Mouse (Mus musculus): ENCODE results near the gene Has3. TPM values are rescaled to one million over a fixed set of nuclear protein-coding genes. Genes with fewer than 3 reads are reported as not detected.
A peak's percentile ranks its signal among the peaks of the same experiment; 100 is the strongest.

Gene Has3
- polyA plus RNA-seq, 1 experiment from 2014 or later = 0.09 TPM

DNA sequence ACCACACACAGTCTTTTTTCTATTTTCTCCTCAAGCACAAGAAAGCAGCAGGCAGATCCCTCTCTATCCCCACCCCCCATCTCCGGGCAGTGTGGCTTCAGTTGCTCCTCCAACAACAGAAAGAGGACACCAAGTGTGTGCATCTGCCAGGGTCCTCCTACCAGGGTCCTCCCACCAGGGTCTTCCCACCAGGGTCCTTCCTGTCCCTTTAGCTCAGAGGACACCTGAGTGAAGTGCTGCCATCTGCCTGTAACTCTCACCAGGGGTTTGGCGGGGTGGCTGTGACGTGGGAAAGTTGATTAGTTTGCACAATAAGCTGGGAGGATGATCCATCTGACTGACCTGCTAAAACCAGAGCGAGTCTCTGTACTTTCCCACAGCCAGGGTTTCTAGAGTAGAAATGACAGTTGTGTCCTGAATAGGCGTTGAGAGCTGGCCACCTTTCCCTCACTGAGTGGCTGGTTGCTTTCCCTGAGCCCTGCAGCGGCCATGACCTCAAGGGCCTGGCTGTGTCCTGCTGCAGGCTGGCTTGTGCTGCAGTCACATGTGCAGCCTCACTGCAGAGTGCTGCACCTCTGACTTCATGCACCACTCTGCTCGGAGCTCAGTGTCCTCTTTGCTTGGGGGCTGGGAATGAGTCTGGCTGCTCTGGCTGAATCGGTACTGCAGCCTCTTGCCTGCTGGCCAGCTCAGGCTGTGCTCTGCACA lies 15.4 kb upstream of the Has3 start:
- H3K36me3 ChIP-seq (ENCODE audit: control insufficient read depth, insufficient read depth, low read length) = no peaks in the 10 kb centered on the region
- no peaks in the 10 kb centered on the region for H3K4me1 ChIP-seq (ENCODE audit: control insufficient read depth, insufficient read depth, low read length)
- no peak for ATAC-seq
- no peak overlapping the region for H3K4me3 ChIP-seq (ENCODE audit: low read length)
- H3K27me3 ChIP-seq (replicated peaks; ENCODE audit: control insufficient read depth, insufficient read depth, low read length) = no peaks in the 10 kb centered on the region
- H3K27ac ChIP-seq (ENCODE audit: low read length) = no peak overlapping the region
- 43% methylated on average over 8 of the region's 8 CpGs for WGBS
- H3K4me2 ChIP-seq (ENCODE audit: low read depth, low read length) = no peak overlapping the region
- H3K9me3 ChIP-seq (ENCODE audit: control insufficient read depth, low read length) = no peaks in the 10 kb centered on the region
- no peak overlapping the region for H3K9ac ChIP-seq (ENCODE audit: low read depth, low read length)

DNA sequence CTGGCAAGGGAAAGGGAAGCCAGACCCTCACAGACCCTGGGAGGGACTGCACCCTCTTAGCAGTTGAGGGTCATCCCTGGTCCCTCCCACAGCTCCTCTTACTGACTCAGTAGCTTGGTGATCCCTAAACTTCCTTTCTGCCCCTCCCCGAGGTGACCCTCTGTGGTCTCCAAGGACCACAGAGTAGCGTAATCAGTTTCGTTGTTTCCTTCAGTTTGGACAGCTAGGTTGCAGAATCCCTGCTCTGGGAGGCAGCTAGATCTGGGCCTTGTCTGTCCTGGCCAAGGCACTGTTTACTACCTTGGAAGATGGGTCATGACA lies 14.8 kb upstream of the Has3 start:
- H3K27ac ChIP-seq (ENCODE audit: low read length) = no peak overlapping the region
- no peak for ATAC-seq

GRCm38 (mm10) chr8:106862845-106863244 lies 7.2 kb upstream of the Has3 start:
- H3K4me3 ChIP-seq (ENCODE audit: low read length) = no peak overlapping the region
- H3K27ac ChIP-seq (ENCODE audit: low read length) = no peak overlapping the region
- WGBS = 71% methylated on average over 10 of the region's 10 CpGs
- H3K4me2 ChIP-seq (ENCODE audit: low read depth, low read length) = no peak overlapping the region
- H3K27me3 ChIP-seq (replicated peaks; ENCODE audit: control insufficient read depth, insufficient read depth, low read length) = no peaks in the 10 kb centered on the region
- no peaks in the 10 kb centered on the region for H3K9me3 ChIP-seq (ENCODE audit: control insufficient read depth, low read length)
- ATAC-seq = peak; percentile 55
- no peaks in the 10 kb centered on the region for H3K36me3 ChIP-seq (ENCODE audit: control insufficient read depth, insufficient read depth, low read length)
- no peak overlapping the region for H3K9ac ChIP-seq (ENCODE audit: low read depth, low read length)
- no peaks in the 10 kb centered on the region for H3K4me1 ChIP-seq (ENCODE audit: control insufficient read depth, insufficient read depth, low read length)

More for the DNA sequence above, 14.8 kb upstream of the Has3 start:
- H3K9me3 ChIP-seq (ENCODE audit: control insufficient read depth, low read length) = no peaks in the 10 kb centered on the region
- no peak overlapping the region for H3K4me2 ChIP-seq (ENCODE audit: low read depth, low read length)
- H3K9ac ChIP-seq (ENCODE audit: low read depth, low read length) = no peak overlapping the region
- H3K4me1 ChIP-seq (ENCODE audit: control insufficient read depth, insufficient read depth, low read length) = no peaks in the 10 kb centered on the region
- no peak overlapping the region for H3K4me3 ChIP-seq (ENCODE audit: low read length)
- H3K36me3 ChIP-seq (ENCODE audit: control insufficient read depth, insufficient read depth, low read length) = no peaks in the 10 kb centered on the region
- whole genome bisulfite sequencing = 57% methylated on average over 3 of the region's 3 CpGs
- H3K27me3 ChIP-seq (replicated peaks; ENCODE audit: control insufficient read depth, insufficient read depth, low read length) = no peaks in the 10 kb centered on the region

DNA sequence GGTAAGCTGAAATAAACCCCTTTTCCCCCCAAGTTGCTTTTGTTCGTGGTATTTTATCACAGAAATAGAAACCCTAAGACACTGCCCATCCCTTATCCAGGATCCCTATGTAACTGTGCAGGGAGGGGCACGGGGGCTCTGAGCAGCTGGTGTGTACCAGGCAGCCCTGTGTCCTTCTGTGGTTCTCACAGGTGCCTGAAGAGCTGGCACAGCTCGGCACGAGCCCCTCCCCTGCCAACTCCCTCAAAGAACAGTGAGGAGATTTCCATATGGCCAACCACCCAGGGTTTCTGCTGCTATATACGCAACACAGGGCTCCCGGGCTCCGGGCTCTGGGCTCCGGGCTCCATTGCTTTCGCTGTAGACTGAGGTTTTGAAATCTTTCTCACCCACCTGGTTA lies 4.7 kb upstream of the Has3 start:
- no peak overlapping the region for H3K4me3 ChIP-seq (ENCODE audit: low read length)
- H3K9me3 ChIP-seq (ENCODE audit: control insufficient read depth, low read length) = no peaks in the 10 kb centered on the region
- WGBS = 81% methylated on average over 9 of the region's 9 CpGs
- no peaks in the 10 kb centered on the region for H3K36me3 ChIP-seq (ENCODE audit: control insufficient read depth, insufficient read depth, low read length)
- ATAC-seq = no peak
- no peak overlapping the region for H3K9ac ChIP-seq (ENCODE audit: low read depth, low read length)
- H3K27me3 ChIP-seq (replicated peaks; ENCODE audit: control insufficient read depth, insufficient read depth, low read length) = no peaks in the 10 kb centered on the region; the same call in 1 of the 2 replicates
- H3K4me2 ChIP-seq (ENCODE audit: low read depth, low read length) = no peak overlapping the region
- H3K27ac ChIP-seq (ENCODE audit: low read length) = no peak overlapping the region
- H3K4me1 ChIP-seq (ENCODE audit: control insufficient read depth, insufficient read depth, low read length) = peaks cover 8% of the 10 kb centered on the region; the same call in 1 of the 2 replicates

DNA sequence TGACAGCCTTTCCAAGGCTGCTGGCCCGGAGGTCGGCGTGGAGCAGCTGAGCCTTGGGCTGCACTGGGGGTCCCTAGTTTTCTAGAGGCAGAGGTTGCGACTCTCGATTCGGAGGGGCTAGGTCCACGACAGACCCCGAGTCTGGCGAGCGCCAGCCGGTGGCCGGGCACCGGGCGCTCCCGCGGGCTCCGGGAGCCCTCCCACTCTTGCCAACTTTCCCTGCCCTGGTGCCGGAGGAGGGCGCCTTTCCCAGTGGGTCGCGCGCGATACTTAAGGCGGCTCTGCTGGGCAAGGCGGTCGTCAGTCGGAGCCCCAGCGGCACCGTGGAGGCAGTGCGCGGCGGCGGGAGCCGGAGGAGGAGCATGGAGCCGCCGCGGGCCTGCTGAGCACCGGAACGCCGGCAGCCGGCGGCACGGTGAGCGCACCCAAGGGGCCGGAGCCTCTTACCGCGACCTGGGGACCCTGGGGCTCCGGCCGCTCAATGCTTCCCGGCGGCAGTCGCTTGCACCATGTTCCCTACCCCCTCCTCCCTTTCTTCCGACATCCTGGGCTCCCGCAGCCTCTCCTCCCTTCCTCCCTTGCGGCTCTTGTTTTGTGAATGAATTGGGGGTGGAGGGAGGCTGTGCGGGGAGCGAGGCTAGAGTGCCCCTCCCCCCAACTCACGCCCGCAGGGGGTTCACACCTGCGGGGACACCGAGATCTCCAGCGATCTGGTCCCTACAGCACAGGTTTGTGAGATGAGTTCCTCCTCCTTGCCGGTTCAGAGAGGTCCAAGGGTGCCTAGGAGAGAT lies 690 bp downstream of the Has3 start:
- Histone ChIP-seq H3K4me2 (ENCODE audit: low read depth, low read length) (peak overlapping the region; percentile 96), H3K27me3 (replicated peaks; ENCODE audit: control insufficient read depth, insufficient read depth, low read length) (peaks cover 15% of the 10 kb centered on the region), H3K27ac (ENCODE audit: low read length) (no peak overlapping the region), H3K4me3 (ENCODE audit: low read length) (peak overlapping the region; percentile 63), H3K4me1 (ENCODE audit: control insufficient read depth, insufficient read depth, low read length) (peaks cover 32% of the 10 kb centered on the region), H3K36me3 (ENCODE audit: control insufficient read depth, insufficient read depth, low read length) (no peaks in the 10 kb centered on the region), H3K9ac (ENCODE audit: low read depth, low read length) (peak overlapping the region; percentile 66), H3K9me3 (ENCODE audit: control insufficient read depth, low read length) (no peaks in the 10 kb centered on the region)
- peak; percentile 61 for ATAC-seq
- under 1% methylated on average over 61 of the region's 63 CpGs for WGBS

DNA sequence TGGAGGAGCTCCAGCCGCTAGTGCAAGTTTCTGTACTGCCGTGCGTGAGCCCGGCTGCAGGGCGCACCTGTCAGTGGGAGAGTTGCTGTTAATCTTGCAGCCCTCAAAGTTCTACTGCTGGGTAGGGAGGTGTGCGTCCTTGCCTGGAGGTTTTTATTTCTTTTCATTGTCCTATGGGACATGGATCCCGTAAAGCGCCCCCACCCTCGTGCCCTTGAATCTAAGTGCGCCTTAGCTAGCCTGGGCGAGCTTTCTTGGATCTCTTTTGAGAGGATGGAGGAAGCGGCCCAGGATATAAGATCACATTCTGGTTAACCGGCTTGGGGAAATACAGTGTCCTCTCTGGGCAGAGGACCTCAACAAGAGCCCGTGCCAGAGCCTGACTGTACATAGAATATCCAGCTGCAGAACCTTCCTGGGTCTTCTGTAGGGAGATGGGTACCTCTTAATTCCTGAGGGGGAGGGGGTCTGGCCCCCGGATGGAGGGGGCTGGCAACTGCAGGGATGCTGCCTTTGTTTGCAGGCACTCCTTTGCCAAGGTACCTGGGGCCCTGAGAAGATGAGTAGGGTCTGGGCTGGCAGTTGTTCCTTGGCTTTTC lies 1.4 kb downstream of the Has3 start:
- H3K9me3 ChIP-seq (ENCODE audit: control insufficient read depth, low read length) = no peaks in the 10 kb centered on the region
- ATAC-seq = peak; percentile 24
- H3K27ac ChIP-seq (ENCODE audit: low read length) = no peak overlapping the region
- peaks cover 15% of the 10 kb centered on the region for H3K27me3 ChIP-seq (replicated peaks; ENCODE audit: control insufficient read depth, insufficient read depth, low read length)
- WGBS = 2% methylated on average over 15 of the region's 15 CpGs
- H3K36me3 ChIP-seq (ENCODE audit: control insufficient read depth, insufficient read depth, low read length) = no peaks in the 10 kb centered on the region
- H3K4me3 ChIP-seq (ENCODE audit: low read length) = peak overlapping the region; percentile 63
- peak overlapping the region; percentile 96 for H3K4me2 ChIP-seq (ENCODE audit: low read depth, low read length)
- peak overlapping the region; percentile 66 for H3K9ac ChIP-seq (ENCODE audit: low read depth, low read length)
- H3K4me1 ChIP-seq (ENCODE audit: control insufficient read depth, insufficient read depth, low read length) = peaks cover 32% of the 10 kb centered on the region

- peaks cover 32% of the 10 kb centered on the region for H3K4me1 ChIP-seq (ENCODE audit: control insufficient read depth, insufficient read depth, low read length)
- H3K9me3 ChIP-seq (ENCODE audit: control insufficient read depth, low read length) = no peaks in the 10 kb centered on the region
- peak overlapping the region; percentile 59 for H3K9ac ChIP-seq (ENCODE audit: low read depth, low read length)
- no peak overlapping the region for H3K27ac ChIP-seq (ENCODE audit: low read length)
- H3K27me3 ChIP-seq (replicated peaks; ENCODE audit: control insufficient read depth, insufficient read depth, low read length) = peaks cover 15% of the 10 kb centered on the region
- ATAC-seq = peak; percentile 64
- under 1% methylated on average over 22 of the region's 22 CpGs for WGBS
- H3K36me3 ChIP-seq (ENCODE audit: control insufficient read depth, insufficient read depth, low read length) = no peaks in the 10 kb centered on the region
- H3K4me3 ChIP-seq (ENCODE audit: low read length) = peak overlapping the region; percentile 63
- H3K4me2 ChIP-seq (ENCODE audit: low read depth, low read length) = peak overlapping the region; percentile 96
These were observed 1.9 kb downstream of the Has3 start for GRCm38 (mm10) chr8:106871931-106872371.

GRCm38 (mm10) chr8:106872454-106873034 lies 2.5 kb downstream of the Has3 start:
- no peak for ATAC-seq
- no peak overlapping the region for H3K27ac ChIP-seq (ENCODE audit: low read length)
- peak overlapping the region; percentile 96 for H3K4me2 ChIP-seq (ENCODE audit: low read depth, low read length)
- peaks cover 32% of the 10 kb centered on the region for H3K4me1 ChIP-seq (ENCODE audit: control insufficient read depth, insufficient read depth, low read length)
- H3K4me3 ChIP-seq (ENCODE audit: low read length) = peak overlapping the region; percentile 63
- 16% methylated on average over 8 of the region's 8 CpGs for WGBS
- H3K9me3 ChIP-seq (ENCODE audit: control insufficient read depth, low read length) = no peaks in the 10 kb centered on the region
- H3K9ac ChIP-seq (ENCODE audit: low read depth, low read length) = peak overlapping the region; percentile 59
- H3K27me3 ChIP-seq (replicated peaks; ENCODE audit: control insufficient read depth, insufficient read depth, low read length) = peaks cover 15% of the 10 kb centered on the region
- no peaks in the 10 kb centered on the region for H3K36me3 ChIP-seq (ENCODE audit: control insufficient read depth, insufficient read depth, low read length)

- ATAC-seq = no peak
- no peak overlapping the region for H3K27ac ChIP-seq (ENCODE audit: low read length)
- no peaks in the 10 kb centered on the region for H3K4me1 ChIP-seq (ENCODE audit: control insufficient read depth, insufficient read depth, low read length)
- no peaks in the 10 kb centered on the region for H3K27me3 ChIP-seq (replicated peaks; ENCODE audit: control insufficient read depth, insufficient read depth, low read length)
- H3K4me2 ChIP-seq (ENCODE audit: low read depth, low read length) = no peak overlapping the region
- WGBS = 87% methylated on average over 8 of the region's 8 CpGs
- no peak overlapping the region for H3K4me3 ChIP-seq (ENCODE audit: low read length)
- H3K9me3 ChIP-seq (ENCODE audit: control insufficient read depth, low read length) = no peaks in the 10 kb centered on the region
- peaks cover 10% of the 10 kb centered on the region; the same call in 1 of the 2 replicates for H3K36me3 ChIP-seq (ENCODE audit: control insufficient read depth, insufficient read depth, low read length)
- H3K9ac ChIP-seq (ENCODE audit: low read depth, low read length) = no peak overlapping the region
These were observed 10.2 kb downstream of the Has3 start for GRCm38 (mm10) chr8:106880121-106880707.
